Mouse (Mus musculus) cerebellum, adult 8-10 months (tissue): ENCODE measurements at regions not wholly inside any gene's neighbourhood (a gene's known extent, or its start where the extent isn't known, plus 50 kb on each side); places are given as distances from the start of the nearest gene placed in this dataset.

Source experiments
- DNase-seq: peaks from one replicate; pipeline ENCODE4 v3.0.0; 2022

DNA sequence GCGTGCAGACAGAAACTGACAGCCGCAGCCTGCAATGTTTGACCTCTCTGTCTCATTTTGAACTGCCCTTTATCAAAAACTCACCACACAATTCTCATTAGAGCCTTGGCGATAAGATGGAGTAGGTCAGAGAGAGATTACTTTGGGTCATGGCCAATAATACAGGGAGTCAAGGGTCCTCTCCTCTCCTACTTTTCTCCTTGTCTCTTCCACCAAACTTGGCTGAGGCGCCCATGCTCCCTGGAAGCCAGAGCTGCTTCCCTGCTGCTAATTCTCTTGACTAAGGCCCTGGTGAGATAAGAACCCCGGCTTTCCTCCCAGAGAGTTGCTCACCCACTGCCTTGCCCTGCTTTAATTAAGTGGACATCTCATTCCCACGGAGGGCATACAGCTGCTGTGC, 355.3 kb upstream of the Smim15 start:
- no peak for DNase-seq

DNA sequence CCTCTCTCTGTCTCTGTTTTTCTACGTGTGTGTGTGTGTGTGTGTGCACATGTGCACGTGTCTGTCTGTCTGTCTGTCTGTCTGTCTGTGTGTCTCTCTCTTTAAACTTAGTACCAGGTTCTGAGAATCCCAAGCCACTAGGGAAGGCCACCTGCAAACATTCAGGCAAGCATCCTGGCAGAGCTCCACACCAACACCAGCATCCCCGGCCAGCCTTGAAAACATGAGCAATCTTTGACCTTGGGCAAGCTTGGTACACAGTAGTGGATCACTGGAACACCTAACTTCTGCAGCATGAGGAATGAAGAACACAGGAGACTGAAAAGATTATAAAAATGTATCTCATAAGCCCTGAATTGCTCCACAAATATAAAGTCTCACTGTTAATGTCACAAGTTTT, 359.0 kb upstream of the Smim15 start:
- DNase-seq, result no peak

DNA sequence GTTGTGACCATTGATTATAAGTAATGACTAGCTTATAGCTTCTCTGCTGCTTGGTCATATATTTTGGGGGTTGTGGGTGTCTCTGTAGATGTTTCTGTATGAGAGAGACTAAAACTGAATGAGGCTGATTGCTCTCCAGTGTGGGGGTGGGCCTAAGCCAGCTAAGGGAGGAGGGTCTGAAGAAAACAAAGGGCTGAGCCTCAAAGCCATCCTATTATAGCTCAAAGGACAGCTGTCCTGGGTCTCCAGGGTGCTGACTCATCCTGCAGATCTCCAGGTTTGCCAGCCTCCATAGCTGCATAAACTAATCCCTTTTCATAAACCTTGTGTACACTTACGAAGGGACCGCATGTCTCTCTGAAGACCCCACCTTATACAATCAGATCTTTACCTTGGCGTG, 360.3 kb upstream of the Smim15 start:
- no peak for DNase-seq

DNA sequence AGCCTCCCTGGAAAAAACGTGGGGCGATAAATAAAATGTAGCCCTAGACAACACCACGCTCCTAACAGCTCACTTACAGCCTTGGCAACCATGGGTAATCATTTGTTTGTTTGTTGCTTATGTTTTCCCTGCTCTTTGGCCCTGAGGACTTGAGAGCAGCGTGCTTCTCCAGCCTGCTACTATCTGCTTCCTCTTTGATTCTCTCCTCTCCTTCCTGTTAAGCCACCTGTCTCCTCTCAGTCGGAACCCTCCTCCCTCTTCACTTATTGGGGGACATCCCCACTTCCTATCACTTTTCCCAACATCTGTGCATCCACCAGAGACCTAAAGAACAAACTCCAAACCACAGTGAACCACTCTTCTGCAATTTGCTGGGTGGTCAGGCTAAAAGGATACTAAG, 362.5 kb upstream of the Smim15 start:
- no peak for DNase-seq

GRCm38 (mm10) chr13:107678860-107679259, 365.4 kb upstream of the Smim15 start:
- no peak for DNase-seq

DNA sequence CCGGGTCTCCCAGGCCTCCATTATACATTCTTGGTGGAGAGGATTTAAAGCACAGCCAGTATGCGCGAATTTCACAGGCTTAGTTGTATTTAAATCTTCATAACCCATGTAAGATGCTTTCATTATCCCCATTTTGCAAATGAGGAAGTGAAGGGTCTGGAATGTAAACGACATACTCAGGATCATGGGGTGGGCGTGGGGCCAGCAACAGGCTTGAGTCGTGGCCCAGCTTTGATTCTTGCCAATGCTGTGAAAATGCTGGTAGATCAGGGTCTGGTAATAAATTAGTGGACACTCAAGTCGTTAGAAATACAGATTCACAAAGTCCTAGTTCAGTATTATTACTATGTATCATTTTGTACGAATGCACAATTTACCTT, 367.2 kb upstream of the Smim15 start:
- no peak for DNase-seq

DNA sequence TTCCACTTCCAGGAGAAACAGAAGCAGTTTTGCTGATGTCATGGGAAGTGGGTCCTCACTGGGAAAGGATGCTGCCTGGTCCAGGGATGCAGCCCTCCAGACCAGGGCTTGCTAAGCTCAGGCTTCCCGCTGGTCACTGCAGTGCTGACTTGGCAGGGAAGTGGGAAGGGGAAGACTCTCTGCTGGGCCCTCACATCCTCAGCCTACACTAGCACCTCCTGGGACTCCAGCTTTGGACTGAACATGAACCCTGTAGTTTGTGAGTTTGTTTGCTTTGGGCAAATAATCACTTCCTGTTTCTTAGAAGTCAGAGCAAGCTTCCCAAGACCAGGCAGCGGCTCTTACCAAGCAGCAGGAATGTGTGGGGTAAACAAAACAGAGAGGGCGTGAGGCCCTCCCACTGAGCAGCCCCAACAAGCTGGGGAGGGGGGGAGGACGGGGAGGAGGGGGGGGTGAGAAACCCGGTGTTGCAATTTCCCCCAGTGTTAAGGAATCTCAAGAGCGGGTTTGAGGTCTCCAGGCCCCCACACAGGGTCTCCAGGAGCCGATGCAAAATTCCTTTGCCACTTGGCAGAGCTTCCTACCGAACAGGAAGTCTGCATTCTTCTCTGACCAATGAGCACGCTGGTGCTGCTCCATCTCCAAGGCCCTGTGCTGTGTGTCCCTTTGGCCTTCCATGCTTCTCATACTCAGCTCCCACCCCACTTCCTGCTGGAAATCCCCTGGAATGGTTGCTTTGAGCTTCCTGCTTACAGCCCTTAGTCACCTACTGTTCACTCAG, 367.7 kb upstream of the Smim15 start:
- DNase-seq, result no peak

DNA sequence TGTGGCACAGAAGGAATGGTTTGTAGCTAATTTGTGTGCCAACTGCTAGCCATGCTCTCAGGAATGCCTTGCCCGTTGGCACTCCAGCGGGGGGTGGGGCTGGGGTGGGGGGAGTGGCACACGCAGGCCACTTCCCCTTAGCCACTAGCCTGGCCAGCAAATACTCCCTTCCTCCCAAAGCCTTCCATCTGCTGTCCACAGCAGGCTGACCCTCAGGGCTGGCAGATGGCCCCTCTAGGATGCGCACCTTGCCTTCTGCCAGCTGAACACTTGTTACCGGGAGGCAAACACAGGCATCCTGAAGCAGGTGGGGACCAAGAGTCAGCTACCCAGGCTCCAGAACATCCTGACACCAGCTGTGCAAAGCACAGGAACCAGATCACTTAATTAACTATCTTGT, 372.1 kb upstream of the Smim15 start:
- peak; percentile 63 for DNase-seq

- DNase-seq, result no peak
These were observed 375.7 kb upstream of the Smim15 start for GRCm38 (mm10) chr13:107668509-107668908.

DNA sequence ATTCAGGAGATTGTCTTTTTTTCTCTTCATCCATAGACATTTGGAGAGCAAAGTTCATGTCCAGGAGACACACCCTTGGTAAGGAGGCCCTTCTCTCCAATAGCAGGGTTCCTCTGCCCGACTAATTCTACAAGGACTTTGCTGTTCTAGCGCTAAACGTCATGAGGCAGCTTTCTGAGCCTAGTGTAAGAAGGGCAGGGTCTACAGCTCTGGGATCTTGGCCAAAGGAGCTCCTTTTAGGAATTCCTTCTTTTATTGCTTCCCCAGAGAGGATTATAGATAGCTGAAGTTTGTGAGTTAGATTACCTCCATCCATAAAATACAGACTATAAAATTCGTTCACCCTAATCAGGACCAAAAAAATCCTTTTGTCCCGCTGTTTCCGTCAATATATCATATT, 378.5 kb upstream of the Smim15 start:
- no peak for DNase-seq

DNA sequence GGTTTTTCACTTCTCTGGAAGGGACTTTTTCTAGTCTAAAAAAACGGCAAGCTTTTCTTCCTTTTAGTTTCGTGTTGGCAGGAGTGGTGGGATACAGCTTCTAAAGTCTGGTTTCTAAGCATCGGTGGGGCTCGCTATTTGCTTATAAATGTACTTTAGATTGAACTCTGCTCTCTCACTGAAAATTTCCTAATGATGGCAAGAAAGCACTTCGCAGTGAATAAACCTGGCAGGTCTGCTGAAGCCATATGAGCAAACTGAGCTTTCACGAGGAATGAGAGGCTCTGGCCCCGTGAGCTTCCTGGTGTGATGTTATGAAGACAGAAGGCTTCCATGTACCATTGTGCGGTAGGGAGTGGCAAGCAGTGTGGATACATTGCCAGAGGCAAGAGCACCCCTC, 380.0 kb upstream of the Smim15 start:
- DNase-seq, result no peak

DNA sequence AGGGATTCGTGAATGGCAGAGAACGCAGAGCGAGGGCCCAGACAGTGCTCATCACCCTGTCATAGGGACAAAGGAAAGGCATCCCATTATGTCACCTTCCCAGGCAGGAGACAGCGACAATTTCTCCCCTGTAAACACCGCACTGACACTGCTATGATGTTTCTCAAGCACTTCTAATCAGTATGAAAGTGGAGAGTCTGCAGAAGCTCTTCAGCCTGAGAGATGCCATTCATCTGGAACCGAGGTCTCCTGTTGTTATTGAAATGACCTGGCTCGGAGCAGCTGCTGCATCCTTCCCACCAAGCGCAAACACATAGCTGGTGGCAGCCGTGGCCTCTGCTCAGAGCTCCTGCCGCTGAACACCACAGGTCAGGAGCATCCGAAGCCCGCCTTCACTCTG, 380.5 kb upstream of the Smim15 start:
- DNase-seq, result no peak

GRCm38 (mm10) chr13:107661414-107661813, 382.8 kb upstream of the Smim15 start:
- no peak for DNase-seq

GRCm38 (mm10) chr13:107645865-107646645, 398.2 kb upstream of the Smim15 start:
- DNase-seq, result peak; percentile 11

DNA sequence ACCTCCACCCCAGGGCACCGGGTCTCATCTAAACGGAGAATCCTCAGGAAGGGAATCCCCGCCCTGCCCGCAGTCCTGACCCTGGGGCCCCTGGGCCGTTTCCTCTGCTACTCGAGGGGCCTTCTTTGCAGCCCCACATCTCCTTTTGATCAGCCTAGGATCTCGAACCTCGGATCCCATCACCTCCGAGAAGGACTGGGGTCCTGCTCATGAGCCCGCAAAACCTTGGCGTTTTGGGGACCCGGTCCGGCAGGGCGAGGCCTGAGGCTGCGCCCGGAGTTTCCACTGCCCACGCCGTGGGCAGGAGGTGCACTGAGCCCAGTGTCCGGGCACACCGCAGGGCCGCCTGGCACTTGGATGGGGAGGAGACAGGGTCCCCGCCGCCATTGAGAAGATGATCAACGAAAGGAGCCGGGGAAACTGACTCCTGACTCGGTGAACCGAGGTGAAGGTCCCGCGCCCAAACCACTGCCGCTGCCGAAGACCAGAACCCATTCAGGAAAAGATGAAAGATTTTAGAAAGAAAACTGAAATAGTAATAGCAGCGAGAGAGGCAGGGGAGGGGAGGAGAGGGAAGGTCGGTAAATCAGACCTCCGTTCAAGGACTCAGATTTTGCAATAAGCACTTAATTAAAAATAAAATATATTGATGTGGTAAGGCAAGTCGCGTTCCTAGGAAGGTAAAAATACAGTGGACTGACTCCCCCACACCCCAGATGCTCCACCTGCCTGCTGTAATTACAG, 399.0 kb upstream of the Smim15 start:
- no peak for DNase-seq

GRCm38 (mm10) chr13:107644705-107645104, 399.5 kb upstream of the Smim15 start:
- DNase-seq, result no peak

- peak; percentile 24 for DNase-seq
These were observed 402.2 kb upstream of the Smim15 start for GRCm38 (mm10) chr13:107641926-107642657.

DNA sequence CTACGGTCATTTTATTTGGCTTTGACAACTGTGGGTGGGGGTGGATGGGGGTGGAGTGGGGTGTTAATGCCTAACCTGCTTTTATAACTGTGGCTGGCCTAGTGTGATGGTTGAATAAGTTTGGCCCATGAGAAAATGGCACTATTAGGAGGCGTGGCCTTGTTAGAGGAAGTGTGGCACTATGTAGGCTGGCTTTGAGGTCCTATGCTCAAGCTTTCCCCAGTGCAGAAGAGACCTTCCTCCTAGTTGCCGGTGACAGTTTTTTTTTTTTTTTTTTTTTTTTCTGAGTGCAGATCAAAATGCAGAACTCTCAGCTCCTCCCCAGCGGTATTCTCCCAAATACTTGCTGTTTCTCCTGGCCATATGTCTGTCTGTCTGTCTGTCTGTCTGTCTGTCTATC, 404.6 kb upstream of the Smim15 start:
- no peak for DNase-seq

- DNase-seq, result no peak
These were observed 407.0 kb upstream of the Smim15 start for GRCm38 (mm10) chr13:107637269-107637668.

DNA sequence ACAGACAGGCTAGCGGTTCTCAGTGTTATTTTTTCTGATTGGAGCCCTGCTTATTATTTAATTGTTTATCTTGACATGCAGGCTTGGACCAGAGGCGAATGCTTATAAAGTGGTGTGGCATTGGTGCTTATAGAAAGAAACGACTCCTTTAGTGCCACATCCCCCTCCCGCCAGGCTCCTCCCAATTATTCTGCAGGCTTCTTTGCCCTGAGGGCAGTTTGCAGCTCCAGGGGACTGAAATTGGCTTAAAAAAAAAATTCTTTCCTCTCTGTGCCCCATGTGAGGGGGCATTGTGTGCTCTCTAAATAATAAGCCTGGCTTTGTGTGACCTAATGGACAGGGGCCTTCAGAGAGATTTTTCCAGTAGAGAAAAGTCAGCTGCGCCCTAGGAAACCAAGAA, 409.1 kb upstream of the Smim15 start:
- DNase-seq, result no peak

- DNase-seq, result no peak
These were observed 417.2 kb upstream of the Smim15 start for GRCm38 (mm10) chr13:107627073-107627472.

- DNase-seq, result no peak
These were observed 417.6 kb upstream of the Smim15 start for GRCm38 (mm10) chr13:107626670-107627069.

- DNase-seq, result no peak
These were observed 422.9 kb upstream of the Smim15 start for GRCm38 (mm10) chr13:107621337-107621736.
